Mouse (Mus musculus) 3134 (cell line): ENCODE measurements at regions not wholly inside any gene's neighbourhood (a gene's known extent, or its start where the extent isn't known, plus 50 kb on each side); places are given as distances from the start of the nearest gene placed in this dataset.

Experiments
- DNase-seq: peaks from one replicate; pipeline ENCODE4 v3.0.0-alpha.2; 2011; ENCODE audit warnings: low spot score; ENCODE audit not compliant: insufficient read length; ENCODE audit errors: extremely low read depth

DNA sequence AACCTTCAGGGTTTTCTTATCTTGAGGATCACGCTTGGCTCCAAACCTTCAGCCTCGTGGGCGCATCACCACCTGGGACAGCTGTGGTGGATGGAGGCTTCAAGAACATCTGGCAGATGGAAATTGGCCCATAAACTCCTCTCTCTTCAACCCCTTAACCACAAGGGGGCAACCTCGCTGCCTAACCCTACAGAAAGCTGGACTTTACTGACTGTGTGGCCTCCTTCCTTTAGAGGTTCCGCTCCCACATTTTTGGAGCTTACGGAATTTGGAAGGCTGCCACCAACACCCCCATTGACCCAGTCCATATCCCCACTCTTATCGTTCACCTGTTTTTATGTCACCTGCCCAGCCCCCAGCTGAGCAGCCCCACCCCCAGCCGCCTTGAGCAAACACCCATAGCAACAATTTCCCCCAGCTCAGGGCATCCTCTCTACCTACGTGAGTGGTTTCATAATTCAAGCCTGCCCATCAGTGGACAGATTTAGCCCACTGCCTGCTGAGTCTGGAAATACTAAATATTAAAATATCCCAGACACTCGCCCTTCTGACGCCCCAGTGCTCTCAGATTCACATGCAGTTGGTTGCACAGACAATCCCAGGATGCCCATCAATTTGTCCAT, 167.0 kb upstream of the Slc22a22 start:
- no peak for DNase-seq

GRCm38 (mm10) chr15:57639115-57639514, 161.7 kb upstream of the Slc22a22 start:
- no peak for DNase-seq

DNA sequence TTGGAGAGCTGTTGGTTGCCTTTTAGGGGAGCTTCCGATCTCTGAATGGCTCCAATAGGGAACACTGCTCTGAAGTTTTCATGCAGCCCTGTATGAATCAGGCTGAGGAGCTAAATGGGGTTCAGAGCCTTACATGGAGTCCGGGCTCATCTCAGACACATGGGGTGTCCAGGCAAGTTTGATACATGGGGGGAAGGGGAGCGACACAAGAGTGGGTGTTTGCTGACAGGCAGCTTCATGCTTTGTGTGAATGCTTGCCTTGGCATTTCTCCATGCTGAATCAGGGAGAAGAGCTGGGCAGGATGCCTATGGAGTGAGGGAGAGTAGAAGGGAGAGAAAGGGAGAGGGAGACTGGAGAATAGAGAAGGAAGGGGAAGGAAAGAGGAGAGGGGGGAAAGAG, 155.6 kb upstream of the Slc22a22 start:
- DNase-seq = no peak

- DNase-seq = no peak
Observed at GRCm38 (mm10) chr15:57632537-57632936, 155.1 kb upstream of the Slc22a22 start.

GRCm38 (mm10) chr15:57618466-57618865, 141.0 kb upstream of the Slc22a22 start:
- no peak for DNase-seq

GRCm38 (mm10) chr15:57616880-57617391, 139.5 kb upstream of the Slc22a22 start:
- no peak for DNase-seq

GRCm38 (mm10) chr15:57610006-57610405, 132.6 kb upstream of the Slc22a22 start:
- no peak for DNase-seq

DNA sequence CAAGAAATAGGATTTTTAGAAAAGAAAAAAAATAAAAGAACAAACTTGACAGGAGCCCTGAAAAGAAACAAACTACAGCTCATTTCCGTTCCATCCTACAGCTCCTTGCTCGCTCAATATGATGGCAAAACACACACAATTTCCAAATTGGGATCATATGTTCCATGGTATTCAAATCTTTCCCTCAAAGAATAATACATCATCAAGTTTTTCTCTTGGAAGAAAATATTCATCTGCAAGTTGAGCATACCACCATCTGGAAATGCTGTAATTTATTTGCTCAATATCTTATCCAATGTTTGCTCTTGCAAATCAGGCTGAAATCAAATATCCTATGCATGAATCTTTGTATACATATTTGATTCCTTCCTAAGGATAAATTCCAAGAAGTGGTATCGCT, 131.1 kb upstream of the Slc22a22 start:
- DNase-seq = no peak

- peak; percentile 13 for DNase-seq
Observed at GRCm38 (mm10) chr15:57600562-57600961, 123.1 kb upstream of the Slc22a22 start.

DNA sequence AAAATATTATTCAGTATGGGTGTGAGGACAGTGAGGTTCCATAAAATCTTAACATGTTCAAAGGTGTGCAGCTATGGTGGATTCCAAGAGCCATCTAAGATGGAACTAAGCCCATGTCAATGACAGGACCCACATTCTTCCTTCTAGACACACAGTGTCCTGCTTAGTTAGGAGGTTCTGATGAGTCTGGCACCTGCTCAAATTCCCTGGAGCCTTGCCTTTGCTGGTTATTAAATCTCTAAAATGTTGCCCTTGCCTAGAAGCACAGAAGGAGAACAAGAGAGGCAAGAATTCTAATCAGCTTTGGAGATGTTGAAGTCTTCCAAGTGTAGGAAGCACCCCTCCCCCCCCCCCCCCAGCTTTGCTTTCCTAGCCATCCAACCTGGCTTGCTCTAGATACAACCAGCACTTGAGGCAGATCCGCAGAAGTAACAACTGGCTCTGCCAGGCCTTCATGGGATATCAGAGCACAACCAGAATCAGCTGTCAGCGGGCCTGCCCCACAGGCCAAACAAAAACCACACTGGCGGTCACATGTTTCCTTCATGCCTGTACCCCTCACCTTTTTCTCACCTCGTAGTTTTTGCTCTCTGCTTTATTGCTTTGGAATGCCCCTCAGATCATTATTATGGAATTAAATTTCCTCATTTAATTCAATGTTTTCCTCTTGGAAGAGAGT, 116.0 kb upstream of the Slc22a22 start:
- DNase-seq = no peak

GRCm38 (mm10) chr15:57590597-57591219, 113.3 kb upstream of the Slc22a22 start:
- DNase-seq = no peak

DNA sequence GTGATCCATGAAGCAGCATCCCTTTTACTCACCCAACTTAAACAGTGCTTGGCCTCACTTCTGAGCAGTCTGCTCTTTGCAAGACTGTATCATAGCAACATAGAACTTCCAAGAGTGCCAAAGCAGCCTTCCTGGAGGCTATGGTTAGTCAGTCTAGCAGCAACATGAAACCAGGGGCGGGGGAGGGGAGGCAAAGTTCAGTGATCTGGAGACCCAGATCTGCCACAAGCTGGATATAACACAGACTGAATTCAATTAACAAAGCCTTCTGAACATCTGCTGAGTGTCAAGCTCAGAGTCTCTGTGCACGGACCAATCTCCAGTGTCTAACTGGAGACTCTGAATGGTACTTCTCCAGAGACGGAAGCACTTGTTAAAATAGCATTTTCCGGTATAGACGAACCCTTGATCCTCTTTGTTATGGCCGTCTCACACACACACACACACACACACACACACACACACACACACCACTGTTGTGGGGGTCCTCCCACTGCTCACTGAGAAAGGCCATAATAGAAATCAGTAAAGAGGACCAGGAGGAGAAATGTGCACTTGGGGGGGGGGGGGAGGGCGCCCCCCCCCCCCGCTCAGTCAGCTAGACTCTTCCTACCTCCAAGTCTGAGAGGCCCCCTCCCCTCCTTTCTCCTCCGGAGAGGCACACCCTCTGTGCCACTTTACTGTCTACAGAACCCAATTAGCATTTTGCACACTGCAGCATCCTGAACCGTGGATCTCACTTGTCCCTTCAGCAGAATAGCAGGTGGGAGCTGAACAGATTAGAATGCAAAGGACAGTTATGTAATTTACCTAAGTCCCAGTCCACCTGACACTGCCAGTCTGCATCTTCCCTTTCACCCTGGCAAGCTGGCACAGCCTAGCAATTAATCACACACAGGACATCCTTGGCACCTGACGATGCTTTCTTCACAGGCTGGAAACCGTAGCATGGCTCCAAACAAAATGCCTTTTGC, 112.3 kb upstream of the Slc22a22 start:
- no peak for DNase-seq

GRCm38 (mm10) chr15:57585411-57585810, 108.0 kb upstream of the Slc22a22 start:
- no peak for DNase-seq

DNA sequence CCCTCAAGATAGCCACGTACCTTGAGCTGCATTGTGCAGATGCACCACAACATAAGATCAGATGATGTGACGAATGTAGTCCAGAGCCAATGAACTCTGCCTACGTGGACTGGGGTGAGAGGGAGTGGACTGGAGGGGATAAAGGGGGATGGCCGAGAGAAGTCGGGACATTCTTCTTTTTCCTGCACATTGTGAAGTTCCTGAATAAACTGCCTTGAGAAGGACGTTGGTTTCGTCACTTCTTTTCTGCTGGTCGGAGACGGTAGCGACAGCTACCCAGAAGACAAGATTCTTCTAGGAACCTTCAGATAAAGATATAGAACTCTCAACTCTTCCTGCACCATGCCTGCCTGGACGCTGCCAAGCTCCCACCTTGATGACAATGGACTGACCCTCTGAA, 107.1 kb upstream of the Slc22a22 start:
- DNase-seq = no peak

DNA sequence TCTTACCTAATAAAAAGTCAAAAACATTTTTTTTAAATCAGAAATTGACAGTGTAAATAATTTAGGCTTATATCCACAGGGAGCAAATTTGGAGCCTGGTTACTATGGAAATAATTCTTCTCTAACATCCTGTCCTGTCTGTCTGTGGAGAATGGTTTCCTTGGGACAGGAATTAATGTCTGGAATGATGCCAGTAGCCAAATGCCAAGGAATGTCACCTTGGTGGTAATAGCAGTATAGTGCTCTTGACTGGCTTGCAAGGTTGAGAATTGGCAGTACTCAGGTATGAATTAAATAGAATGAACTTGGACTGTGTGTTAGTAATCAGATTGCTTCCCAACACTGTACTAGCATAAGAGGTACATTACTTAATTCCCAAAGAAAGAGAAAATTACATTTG, 103.8 kb upstream of the Slc22a22 start:
- DNase-seq = no peak

DNA sequence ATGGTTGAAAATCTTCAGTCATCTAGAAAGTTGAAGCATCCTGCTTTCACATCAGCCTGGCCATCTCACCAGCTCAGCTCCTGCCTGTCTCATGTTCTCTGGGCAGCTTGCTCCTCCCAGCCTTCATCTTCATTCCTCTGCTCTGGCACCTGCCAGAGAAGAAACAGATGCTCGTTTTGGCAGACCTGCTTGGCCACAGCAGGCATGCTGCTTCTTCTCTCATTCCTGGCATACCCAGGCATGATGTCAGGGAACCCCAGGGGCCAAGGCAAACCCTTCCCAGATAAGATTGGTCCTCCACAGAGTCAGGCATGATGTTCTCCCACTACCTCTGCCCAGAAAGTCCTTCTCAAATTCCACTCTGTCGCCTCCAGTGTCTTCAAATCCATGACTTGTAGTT, 101.4 kb upstream of the Slc22a22 start:
- DNase-seq = no peak

DNA sequence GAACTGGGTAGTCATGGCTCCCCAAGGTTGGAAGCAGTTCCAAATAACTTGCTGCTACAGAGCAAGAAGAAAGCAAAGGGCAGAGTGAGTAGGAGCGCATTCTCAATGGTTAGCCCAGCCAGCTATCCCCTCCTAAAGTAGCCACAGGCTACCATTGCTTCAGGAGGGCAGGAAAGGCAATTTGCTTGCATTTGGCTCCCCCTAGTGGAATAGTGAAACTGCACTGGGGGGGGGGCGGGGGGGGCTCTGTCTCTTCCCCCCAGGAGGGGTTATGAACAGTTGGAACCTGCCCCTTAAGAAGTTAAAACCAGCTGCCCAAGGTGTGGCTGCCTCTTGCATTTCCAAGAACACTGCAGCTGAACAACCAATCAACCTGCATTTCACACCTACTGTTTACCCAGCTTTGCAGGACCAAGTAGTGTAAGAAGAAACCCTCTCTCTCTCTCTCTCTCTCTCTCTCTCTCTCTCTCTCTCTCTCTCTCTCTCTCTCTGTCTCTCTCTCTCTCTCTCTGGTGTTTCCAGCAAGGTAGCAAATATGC, 96.7 kb upstream of the Slc22a22 start:
- no peak for DNase-seq

- no peak for DNase-seq
Observed at GRCm38 (mm10) chr15:57572460-57572859, 95.0 kb upstream of the Slc22a22 start.

DNA sequence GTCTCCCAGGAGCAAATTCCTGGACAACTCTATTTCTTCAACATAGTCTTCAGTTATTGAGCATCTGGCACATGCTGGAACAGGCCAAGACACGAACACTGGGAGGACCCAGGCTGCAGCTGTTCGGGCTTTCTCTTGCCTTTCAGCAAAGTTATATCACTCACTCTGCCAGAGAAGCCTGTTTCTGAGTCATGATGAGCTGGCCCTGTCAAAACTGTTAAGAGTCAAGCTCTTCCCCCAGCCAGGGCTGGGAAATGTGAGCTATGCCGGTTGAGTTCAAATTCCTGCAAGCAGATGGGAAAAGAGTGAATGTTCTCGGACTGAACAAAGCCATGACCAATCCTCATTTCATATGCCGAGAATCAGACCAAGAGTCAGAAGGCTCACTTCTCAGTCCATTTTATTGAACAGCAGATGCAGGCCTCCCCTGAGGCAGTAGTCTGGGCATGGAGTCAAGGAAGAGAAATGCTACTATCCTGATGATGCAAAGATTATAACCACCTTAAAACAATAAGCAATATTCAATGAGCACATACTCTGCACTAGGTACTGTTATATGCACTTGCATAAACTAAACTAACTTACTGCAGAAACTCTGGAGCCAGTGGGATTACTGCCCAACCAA, 90.7 kb upstream of the Slc22a22 start:
- peak; percentile 57 for DNase-seq

- no peak for DNase-seq
Observed at GRCm38 (mm10) chr15:57547154-57547553, 69.7 kb upstream of the Slc22a22 start.
